Mouse (Mus musculus) lung, postnatal 0 days (tissue): Measurements from ENCODE around the gene Bcl11b.
A peak's percentile ranks its signal among the peaks of the same experiment; 100 is the strongest.

Experiments used
- CTCF ChIP-seq: IDR thresholded peaks from 2 replicates; pipeline ENCODE4 v1.5.1; 2016; ENCODE audit warnings: antibody characterized with exemption, mild to moderate bottlenecking
- EP300 ChIP-seq: IDR thresholded peaks from 2 replicates; pipeline ENCODE4 v1.6.1; 2016; ENCODE audit warnings: antibody characterized with exemption, mild to moderate bottlenecking, control low read depth

DNA sequence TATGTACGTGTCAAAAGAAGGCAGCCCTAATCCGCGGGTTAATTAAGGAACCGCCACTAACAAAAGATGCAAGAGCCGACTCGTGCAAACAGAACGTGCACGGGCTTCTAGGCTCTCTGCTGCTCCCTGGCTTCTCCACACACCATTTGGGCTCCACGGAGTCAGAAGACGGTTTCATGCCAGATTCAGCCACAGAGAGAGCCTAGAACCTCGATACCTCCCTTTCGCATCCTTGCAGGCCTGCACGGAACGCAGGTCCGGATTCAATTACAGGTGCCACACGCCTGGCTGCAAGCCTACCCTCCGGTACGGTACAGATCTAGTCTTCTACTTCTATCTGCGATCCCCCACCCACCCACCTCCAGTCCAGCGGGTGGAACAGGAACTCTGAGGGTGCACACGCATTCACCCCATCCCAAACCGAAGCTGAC, 26.8 kb downstream of the Bcl11b start:
- 0 out of 2 replicates have a peak, but pooled peaks have one; percentile 23 for TF ChIP-seq CTCF
- no peak for TF ChIP-seq EP300
